Mouse (Mus musculus): ENCODE measurements around the gene Nacc1. TPM values are rescaled to one million over a fixed set of nuclear protein-coding genes. Genes with fewer than 3 reads are reported as not detected.

Nacc1 gene
- polyA plus RNA-seq, 1 experiment from 2014 or later = 16.9 TPM

DNA sequence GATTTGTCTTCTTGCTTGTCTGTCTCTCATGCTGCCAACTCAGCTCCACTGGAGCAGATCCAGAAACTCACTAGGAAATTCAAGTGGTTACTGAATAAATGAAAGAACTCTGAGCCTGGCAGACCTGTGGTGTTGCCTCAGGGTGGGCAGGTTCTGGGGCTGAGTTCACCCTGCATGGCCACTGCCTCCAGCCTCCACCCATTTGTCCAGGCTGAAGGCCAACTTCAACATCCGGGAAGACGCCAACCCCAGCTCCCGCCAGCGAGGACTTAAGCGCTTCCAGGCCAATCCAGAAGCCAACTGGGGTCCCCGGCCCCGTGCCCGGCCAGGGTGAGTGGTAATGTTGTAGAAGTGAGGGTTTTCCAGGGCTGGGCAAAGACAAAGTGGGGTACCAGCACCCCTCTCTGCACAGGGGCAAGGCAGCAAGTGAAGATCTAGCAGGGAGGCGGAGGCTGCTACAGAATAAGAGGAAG lies 11.3 kb upstream of the Nacc1 start:
- peaks cover 31% of the 10 kb centered on the region for H3K27me3 ChIP-seq
- 95% methylated on average over 9 of the region's 9 CpGs for WGBS
- H3K9me3 ChIP-seq = no peaks in the 10 kb centered on the region
- H3K4me3 ChIP-seq (replicated peaks) = no peak overlapping the region
- ATAC-seq (ENCODE audit: insufficient number of reproducible peaks, insufficient read depth, low FRiP score, low TSS enrichment, low read depth) = no peak
- H3K9ac ChIP-seq (replicated peaks) = no peak overlapping the region
- H3K4me2 ChIP-seq = no peak overlapping the region
- H3K27ac ChIP-seq = peak overlapping the region; percentile 69; the same call in 1 of the 2 replicates
- peaks cover 60% of the 10 kb centered on the region for H3K36me3 ChIP-seq
- peaks cover 25% of the 10 kb centered on the region for H3K4me1 ChIP-seq (replicated peaks)

- Histone ChIP-seq H3K4me3 (replicated peaks) (no peak overlapping the region), H3K9me3 (no peaks in the 10 kb centered on the region), H3K4me1 (replicated peaks) (peaks cover 22% of the 10 kb centered on the region), H3K27ac (no peak overlapping the region), H3K9ac (replicated peaks) (no peak overlapping the region), H3K4me2 (no peak overlapping the region), H3K36me3 (peaks cover 67% of the 10 kb centered on the region), H3K27me3 (peaks cover 24% of the 10 kb centered on the region)
- ATAC-seq (ENCODE audit: insufficient number of reproducible peaks, insufficient read depth, low FRiP score, low TSS enrichment, low read depth) = no peak
- 91% methylated on average over 5 of the region's 5 CpGs for WGBS
Observed at GRCm38 (mm10) chr8:84698288-84698687, 10.6 kb upstream of the Nacc1 start.

DNA sequence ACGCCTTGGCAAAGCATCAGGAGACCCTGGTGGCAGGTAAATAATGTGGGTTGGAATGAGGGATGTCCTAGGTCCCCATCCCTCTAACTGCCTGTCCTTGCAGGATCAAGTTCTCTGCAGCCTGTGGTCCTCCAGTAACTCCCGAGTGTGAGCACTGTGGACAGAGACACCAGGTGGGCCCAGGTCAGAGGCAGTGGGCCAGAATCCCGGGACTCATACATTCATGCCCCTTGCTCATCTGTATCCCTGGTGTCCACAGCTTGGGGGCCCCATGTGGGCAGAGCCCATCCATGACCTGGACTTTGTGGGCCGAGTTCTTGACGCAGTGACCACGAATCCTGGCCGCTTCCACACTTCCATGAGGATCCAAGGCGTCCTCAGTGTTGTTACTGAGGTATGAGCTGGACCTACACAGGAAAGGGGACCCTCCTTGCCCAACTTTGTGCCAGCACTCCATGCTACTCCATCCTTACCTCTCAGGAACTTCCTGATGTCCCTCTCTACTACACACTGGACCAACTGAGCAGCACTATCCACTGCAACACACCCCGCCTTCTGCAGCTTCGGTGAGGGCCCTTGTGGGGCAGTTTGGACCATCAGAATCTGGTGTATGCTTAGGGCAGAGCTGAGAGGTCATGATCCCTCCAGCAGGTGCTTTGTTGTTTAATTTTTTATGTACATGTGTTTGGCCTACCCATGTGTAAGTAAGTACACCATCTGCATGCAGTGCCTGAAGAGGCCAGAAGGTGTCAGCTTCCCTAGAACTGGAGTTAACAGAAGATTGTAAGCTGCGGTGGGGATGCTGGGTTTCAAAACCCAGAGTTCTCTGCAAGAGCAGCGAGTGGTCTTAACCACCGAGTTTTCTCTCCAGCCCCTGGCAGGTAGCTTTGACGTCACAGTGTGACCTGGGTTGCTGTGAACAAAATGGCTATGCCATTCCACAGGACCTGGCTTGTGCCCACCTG lies 9.8 kb upstream of the Nacc1 start:
- 87% methylated on average over 14 of the region's 14 CpGs for whole genome bisulfite sequencing
- H3K9me3 ChIP-seq = no peaks in the 10 kb centered on the region
- H3K4me1 ChIP-seq (replicated peaks) = peaks cover 21% of the 10 kb centered on the region
- H3K36me3 ChIP-seq = peaks cover 74% of the 10 kb centered on the region
- H3K9ac ChIP-seq (replicated peaks) = no peak overlapping the region
- H3K4me3 ChIP-seq (replicated peaks) = no peak overlapping the region
- no peak for ATAC-seq (ENCODE audit: insufficient number of reproducible peaks, insufficient read depth, low FRiP score, low TSS enrichment, low read depth)
- H3K4me2 ChIP-seq = no peak overlapping the region
- no peak overlapping the region for H3K27ac ChIP-seq
- peaks cover 16% of the 10 kb centered on the region for H3K27me3 ChIP-seq

DNA sequence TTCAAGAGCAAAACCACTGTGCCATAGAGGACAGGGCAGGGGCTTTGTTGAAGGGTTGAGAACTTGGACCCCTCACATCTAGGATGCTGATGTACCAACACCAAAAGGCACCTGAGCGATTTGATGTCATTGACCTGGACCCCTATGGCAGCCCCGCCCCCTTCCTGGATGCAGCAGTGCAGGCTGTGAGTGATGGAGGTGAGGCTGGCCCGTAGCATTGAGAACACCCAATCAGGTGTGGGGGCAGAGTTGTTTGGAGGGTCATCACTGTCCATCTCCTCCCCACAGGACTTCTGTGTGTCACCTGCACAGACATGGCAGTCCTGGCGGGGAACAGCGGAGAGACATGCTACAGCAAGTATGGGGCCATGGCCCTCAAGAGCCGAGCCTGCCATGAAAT lies 7.5 kb upstream of the Nacc1 start:
- H3K27me3 ChIP-seq = no peaks in the 10 kb centered on the region
- no peak overlapping the region for H3K27ac ChIP-seq
- no peak overlapping the region for H3K9ac ChIP-seq (replicated peaks)
- no peak overlapping the region for H3K4me3 ChIP-seq (replicated peaks)
- no peaks in the 10 kb centered on the region for H3K9me3 ChIP-seq
- H3K4me1 ChIP-seq (replicated peaks) = peaks cover 6% of the 10 kb centered on the region
- no peak overlapping the region for H3K4me2 ChIP-seq
- peaks cover 84% of the 10 kb centered on the region for H3K36me3 ChIP-seq
- 88% methylated on average over 6 of the region's 6 CpGs for WGBS
- no peak for ATAC-seq (ENCODE audit: insufficient number of reproducible peaks, insufficient read depth, low FRiP score, low TSS enrichment, low read depth)

- no peak for ATAC-seq (ENCODE audit: insufficient number of reproducible peaks, insufficient read depth, low FRiP score, low TSS enrichment, low read depth)
- Histone ChIP-seq H3K4me3 (replicated peaks) (no peak overlapping the region), H3K27ac (no peak overlapping the region), H3K36me3 (peaks cover 69% of the 10 kb centered on the region), H3K9ac (replicated peaks) (no peak overlapping the region), H3K4me2 (no peak overlapping the region), H3K27me3 (no peaks in the 10 kb centered on the region), H3K9me3 (no peaks in the 10 kb centered on the region), H3K4me1 (replicated peaks) (peaks cover 15% of the 10 kb centered on the region)
- 67% methylated on average over 4 of the region's 4 CpGs for WGBS
Observed at GRCm38 (mm10) chr8:84693332-84693731, 5.7 kb upstream of the Nacc1 start.

- peaks cover 39% of the 10 kb centered on the region for H3K36me3 ChIP-seq
- H3K27me3 ChIP-seq = no peaks in the 10 kb centered on the region
- H3K9ac ChIP-seq (replicated peaks) = peak overlapping the region; percentile 82
- peak overlapping the region; percentile 77 for H3K4me2 ChIP-seq
- under 1% methylated on average over 47 of the region's 47 CpGs for WGBS
- H3K4me1 ChIP-seq (replicated peaks) = peaks cover 39% of the 10 kb centered on the region
- H3K4me3 ChIP-seq (replicated peaks) = peak overlapping the region; percentile 82
- ATAC-seq (ENCODE audit: insufficient number of reproducible peaks, insufficient read depth, low FRiP score, low TSS enrichment, low read depth) = peak; percentile 78
- no peaks in the 10 kb centered on the region for H3K9me3 ChIP-seq
- peak overlapping the region; percentile 85 for H3K27ac ChIP-seq
Observed at GRCm38 (mm10) chr8:84689091-84689915, 1.6 kb upstream of the Nacc1 start.

GRCm38 (mm10) chr8:84687003-84687704 lies 508 bp downstream of the Nacc1 start:
- Histone ChIP-seq H3K9ac (replicated peaks) (peak overlapping the region; percentile 99), H3K4me2 (peak overlapping the region; percentile 90), H3K4me1 (replicated peaks) (peaks cover 39% of the 10 kb centered on the region), H3K27ac (peak overlapping the region; percentile 98), H3K36me3 (peaks cover 38% of the 10 kb centered on the region), H3K27me3 (no peaks in the 10 kb centered on the region), H3K4me3 (replicated peaks) (peak overlapping the region; percentile 99), H3K9me3 (no peaks in the 10 kb centered on the region)
- 1% methylated on average over 60 of the region's 62 CpGs for WGBS
- ATAC-seq (ENCODE audit: insufficient number of reproducible peaks, insufficient read depth, low FRiP score, low TSS enrichment, low read depth) = peak; percentile 42

- 8% methylated on average over 20 of the region's 20 CpGs for WGBS
- peak within 1 kb of the TSS; percentile 99 for H3K9ac ChIP-seq (replicated peaks)
- H3K27me3 ChIP-seq = no peaks in the 10 kb centered on the region
- peak within 1 kb of the TSS; percentile 90 for H3K4me2 ChIP-seq
- peaks cover 39% of the 10 kb centered on the region for H3K4me1 ChIP-seq (replicated peaks)
- 0 out of 2 replicates have a peak, but pooled peaks have one; percentile 6 for ATAC-seq (ENCODE audit: insufficient number of reproducible peaks, insufficient read depth, low FRiP score, low TSS enrichment, low read depth)
- peak within 1 kb of the TSS; percentile 98 for H3K27ac ChIP-seq
- H3K4me3 ChIP-seq (replicated peaks) = peak within 1 kb of the TSS; percentile 99
- H3K36me3 ChIP-seq = peaks cover 41% of the 10 kb centered on the region
- H3K9me3 ChIP-seq = no peaks in the 10 kb centered on the region
Observed at GRCm38 (mm10) chr8:84686191-84687002, 1.3 kb downstream of the Nacc1 start, which contains the start of gene Trmt1. TSS of gene Trmt1 (plus strand) at chr8:84686307.

DNA sequence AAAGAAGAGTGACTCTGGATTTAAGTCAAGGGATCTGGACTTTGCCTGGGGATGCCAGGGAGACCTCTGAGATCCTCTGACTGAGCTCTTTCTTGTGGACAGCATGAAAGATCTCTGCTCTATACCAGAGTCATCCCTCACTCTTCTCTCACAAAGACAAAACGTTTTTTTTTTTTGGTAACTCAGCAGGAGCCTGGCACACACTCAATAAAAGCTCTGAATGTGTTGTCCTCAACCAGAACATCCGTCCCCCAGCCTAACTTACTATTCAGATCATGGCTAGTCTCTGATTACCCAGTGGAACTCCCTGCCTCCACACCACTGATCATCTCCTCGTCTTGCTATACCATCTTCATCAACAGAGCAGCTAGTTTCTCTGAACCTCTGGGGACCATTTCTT lies 3.1 kb downstream of the Nacc1 start:
- ATAC-seq (ENCODE audit: insufficient number of reproducible peaks, insufficient read depth, low FRiP score, low TSS enrichment, low read depth) = no peak
- H3K4me3 ChIP-seq (replicated peaks) = no peak overlapping the region
- peaks cover 31% of the 10 kb centered on the region for H3K4me1 ChIP-seq (replicated peaks)
- no peak overlapping the region for H3K27ac ChIP-seq
- H3K27me3 ChIP-seq = no peaks in the 10 kb centered on the region
- no peak overlapping the region; the same call in 1 of the 2 replicates for H3K9ac ChIP-seq (replicated peaks)
- no peaks in the 10 kb centered on the region for H3K9me3 ChIP-seq
- WGBS = 71% methylated on average over 3 of the region's 3 CpGs
- H3K36me3 ChIP-seq = peaks cover 42% of the 10 kb centered on the region
- H3K4me2 ChIP-seq = no peak overlapping the region

DNA sequence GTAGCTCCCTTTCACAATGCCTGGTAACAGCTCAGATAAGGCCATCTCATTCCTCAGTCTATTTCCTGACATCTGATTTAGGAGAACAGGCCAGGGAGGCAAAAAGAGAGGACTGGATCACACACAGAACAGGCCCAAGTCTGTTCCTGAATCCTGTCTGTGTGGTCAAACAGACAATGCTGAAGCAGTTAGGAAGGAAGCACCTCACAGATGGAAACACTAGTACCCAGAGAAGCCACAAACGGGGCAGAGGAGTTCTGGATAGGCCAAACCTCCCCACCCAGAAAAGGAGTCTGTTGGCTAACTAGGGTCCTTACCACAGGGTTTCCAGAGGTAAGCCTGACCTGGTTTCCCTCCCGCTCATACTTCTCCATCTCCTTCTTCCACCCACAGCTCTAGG lies 5.4 kb downstream of the Nacc1 start:
- Histone ChIP-seq H3K27me3 (no peaks in the 10 kb centered on the region), H3K27ac (no peak overlapping the region), H3K9ac (replicated peaks) (no peak overlapping the region), H3K36me3 (peaks cover 45% of the 10 kb centered on the region), H3K4me1 (replicated peaks) (peaks cover 19% of the 10 kb centered on the region), H3K4me2 (no peak overlapping the region), H3K9me3 (no peaks in the 10 kb centered on the region), H3K4me3 (replicated peaks) (no peak overlapping the region)
- WGBS = 87% methylated on average over 2 of the region's 2 CpGs
- no peak for ATAC-seq (ENCODE audit: insufficient number of reproducible peaks, insufficient read depth, low FRiP score, low TSS enrichment, low read depth)

Data from limb, embryonic 12.5 days (tissue).